Mouse (Mus musculus) neural tube, embryonic 10.5 days (tissue): ENCODE results near the gene Gipr.

ENCODE experiments used
- DNase-seq: peaks from one replicate; pipeline ENCODE4 v3.0.0-alpha.2; 2017; ENCODE audit warnings: low spot score; ENCODE audit errors: extremely low spot score

Gene Gipr

GRCm38 (mm10) chr7:19148875-19149541 lies 16.9 kb downstream of the Gipr start, which contains the start of gene Qpctl:
Gene Qpctl (minus strand): TSS chr7:19149291.
- peak; percentile 94 for DNase-seq

- no peak for DNase-seq
Measured at GRCm38 (mm10) chr7:19148180-19148874, 17.6 kb downstream of the Gipr start.

GRCm38 (mm10) chr7:19147497-19148045 lies 18.4 kb downstream of the Gipr start:
- no peak for DNase-seq

- DNase-seq: no peak
Measured at GRCm38 (mm10) chr7:19146793-19147192, 19.1 kb downstream of the Gipr start.

GRCm38 (mm10) chr7:19137380-19137779 lies 28.5 kb downstream of the Gipr start:
- no peak for DNase-seq

GRCm38 (mm10) chr7:19136673-19137334 lies 29.1 kb downstream of the Gipr start:
- no peak for DNase-seq

GRCm38 (mm10) chr7:19136168-19136567 lies 29.8 kb downstream of the Gipr start:
- DNase-seq: no peak

GRCm38 (mm10) chr7:19131324-19131848 lies 34.5 kb downstream of the Gipr start:
- DNase-seq: peak; percentile 97

- no peak for DNase-seq
Measured at GRCm38 (mm10) chr7:19130657-19131056, 35.3 kb downstream of the Gipr start.

- no peak for DNase-seq
Measured at GRCm38 (mm10) chr7:19129396-19129795, 36.5 kb downstream of the Gipr start.

- no peak for DNase-seq
Measured at GRCm38 (mm10) chr7:19127744-19128143, 38.2 kb downstream of the Gipr start.

- DNase-seq: no peak
Measured at GRCm38 (mm10) chr7:19124713-19125112, 41.2 kb downstream of the Gipr start.

GRCm38 (mm10) chr7:19121686-19122085 lies 44.2 kb downstream of the Gipr start:
- no peak for DNase-seq

GRCm38 (mm10) chr7:19119631-19120429 lies 46.1 kb downstream of the Gipr start, which contains the start of gene Fbxo46:
Gene Fbxo46 (plus strand): TSS chr7:19119859.
- DNase-seq: peak; percentile 87

- DNase-seq: no peak
Measured at GRCm38 (mm10) chr7:19119083-19119482, 46.8 kb downstream of the Gipr start.

- DNase-seq: peak; percentile 67
Measured at GRCm38 (mm10) chr7:19118028-19118771, 47.7 kb downstream of the Gipr start, which contains the start of gene Gm4969. Gene Gm4969 (minus strand): TSS chr7:19118368.

GRCm38 (mm10) chr7:19109565-19109964 lies 56.4 kb downstream of the Gipr start:
- DNase-seq: no peak

GRCm38 (mm10) chr7:19107436-19107835 lies 58.5 kb downstream of the Gipr start:
- DNase-seq: no peak
